Mouse (Mus musculus) neural tube, embryonic 10.5 days (tissue): Measurements from ENCODE around the gene Clba1.
"Not testable (repeated sequence)": the region's sequence is repeated elsewhere in the genome, so short reads cannot be mapped to it uniquely, and the experiment has no call there.

Experiments
- DNase-seq: peaks from one replicate; pipeline ENCODE4 v3.0.0-alpha.2; 2017; ENCODE audit warnings: low spot score; ENCODE audit errors: extremely low spot score

Gene Clba1

DNA sequence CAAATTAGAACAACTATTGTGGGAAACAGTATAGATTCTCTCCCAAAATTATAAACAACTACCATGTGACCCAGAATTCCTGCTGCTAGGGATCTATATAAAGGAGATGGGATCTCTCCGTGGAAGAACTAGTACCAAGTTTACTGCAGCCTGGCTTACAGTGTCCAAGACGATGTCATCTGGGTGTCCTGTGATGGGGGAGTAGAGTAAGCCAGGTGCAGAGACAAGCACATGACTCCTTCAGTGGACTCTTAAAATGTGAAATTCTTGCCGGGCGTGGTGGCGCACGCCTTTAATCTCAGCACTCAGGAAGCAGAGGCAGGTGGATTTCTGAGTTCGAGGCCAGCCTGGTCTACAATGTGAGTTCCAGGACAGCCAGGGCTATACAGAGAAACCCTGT lies 8.1 kb downstream of the Clba1 start:
- DNase-seq: not testable (repeated sequence)

DNA sequence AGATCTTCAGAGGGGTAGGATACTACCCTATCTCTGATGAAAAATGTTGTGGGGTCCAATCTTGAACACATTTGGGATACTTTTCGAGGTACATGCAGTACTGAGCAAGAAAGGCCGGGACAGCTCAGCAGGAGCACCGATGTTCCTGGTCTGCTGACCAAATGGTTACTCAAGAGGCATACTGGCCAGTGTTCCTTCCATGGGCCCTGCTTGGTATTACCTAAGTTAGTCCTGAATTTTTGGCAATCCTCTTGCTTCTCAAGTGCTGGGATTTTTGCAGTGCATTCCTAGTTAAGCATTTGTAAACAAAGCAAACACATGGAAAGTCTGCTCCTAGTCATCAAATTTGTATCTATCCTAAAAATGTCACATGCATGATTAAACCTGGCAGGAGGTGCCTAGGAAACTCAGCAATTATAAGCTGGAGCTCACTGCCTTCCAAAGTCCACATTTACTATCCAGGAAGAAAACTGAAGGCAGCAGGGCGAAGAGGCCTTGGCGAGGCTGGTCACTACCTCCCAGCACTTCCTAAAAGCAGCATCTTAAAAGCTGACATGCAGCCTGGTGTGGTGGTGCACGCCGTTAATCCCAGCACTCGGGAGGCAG lies 10.4 kb downstream of the Clba1 start:
- DNase-seq: no peak

DNA sequence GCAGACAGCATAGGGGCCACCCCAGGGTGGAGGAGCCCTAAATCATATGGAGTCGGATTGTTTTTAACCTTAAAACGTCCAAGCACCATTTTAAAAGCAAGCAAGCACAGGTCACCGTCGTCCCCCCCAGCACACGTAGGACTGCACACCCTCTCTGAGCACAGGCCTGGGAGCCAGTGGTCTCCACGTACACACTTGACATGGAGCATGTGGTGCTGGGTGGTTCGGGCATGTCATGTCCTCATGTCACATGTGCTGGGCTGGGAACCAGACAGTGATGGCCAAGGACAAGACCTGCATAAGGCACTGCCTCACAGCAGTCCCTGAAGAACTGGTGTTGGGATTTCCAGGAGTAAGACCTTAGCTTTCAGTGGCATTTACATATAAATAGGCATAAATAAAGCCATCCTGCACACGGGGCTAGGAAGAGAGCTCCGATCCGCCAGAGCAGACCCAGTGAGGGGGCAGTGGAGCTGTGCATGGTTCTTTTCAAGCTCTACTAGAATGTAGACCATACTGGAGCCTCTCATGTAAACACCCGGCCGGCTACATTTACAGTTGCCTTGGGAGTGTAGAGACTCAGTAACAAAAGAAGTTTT lies 11.8 kb downstream of the Clba1 start:
- no peak for DNase-seq

DNA sequence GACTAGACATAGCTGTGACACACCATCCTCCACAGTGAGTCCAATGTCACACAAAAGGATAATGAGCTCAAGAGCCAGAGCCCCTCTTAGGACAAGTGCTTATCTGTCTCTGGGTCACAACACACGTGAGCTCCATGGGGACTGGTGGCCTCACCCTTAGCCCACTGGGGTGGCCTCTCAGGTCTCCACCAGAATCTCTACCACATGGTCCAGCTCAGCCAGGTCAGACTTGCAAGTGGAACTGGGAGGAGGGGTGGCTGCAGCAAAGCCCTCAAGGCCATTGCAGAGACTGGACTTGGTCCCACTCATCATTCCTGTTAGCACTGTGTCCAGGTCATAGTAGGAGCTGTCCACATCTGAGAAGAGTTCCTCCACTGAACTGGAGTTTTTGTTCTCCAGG lies 12.5 kb downstream of the Clba1 start:
- no peak for DNase-seq

DNA sequence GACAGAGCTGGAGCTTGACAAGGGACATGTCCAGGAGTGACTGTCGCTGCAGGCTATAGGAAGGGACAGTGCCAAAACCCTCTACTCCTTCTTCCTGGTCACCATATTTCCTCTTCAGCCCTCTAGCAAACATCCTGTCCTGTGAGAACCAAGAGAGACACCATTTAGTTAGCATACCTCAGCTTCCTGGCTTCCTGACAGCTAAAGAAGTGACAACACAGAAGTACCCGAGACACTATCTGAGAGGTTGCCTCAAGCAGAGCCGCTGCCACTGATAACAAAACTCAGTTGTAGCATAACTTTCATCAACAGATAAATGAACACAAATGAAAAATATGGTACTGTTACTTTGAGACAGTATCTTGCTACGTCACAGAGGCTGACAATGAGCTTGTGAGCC lies 13.2 kb downstream of the Clba1 start:
- no peak for DNase-seq

DNA sequence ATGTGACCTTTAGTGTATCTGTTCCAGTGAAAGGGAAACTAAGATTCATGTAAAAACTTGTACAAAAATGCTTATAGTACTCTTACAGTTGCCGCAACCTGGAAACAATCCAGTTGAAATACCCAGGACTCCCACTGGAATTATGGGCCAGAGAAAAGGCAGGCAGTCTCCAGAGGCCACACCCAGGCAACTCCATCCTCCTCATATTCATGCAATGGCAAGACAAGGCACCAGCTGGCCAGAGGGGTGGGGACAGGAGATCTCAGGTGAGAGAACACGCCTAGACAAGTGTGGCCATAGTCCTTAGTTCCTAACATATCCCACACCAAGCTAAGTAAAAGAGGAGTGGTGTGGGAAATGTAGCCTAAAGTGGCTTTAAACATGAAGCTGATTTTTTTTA lies 13.9 kb downstream of the Clba1 start:
- DNase-seq: no peak

DNA sequence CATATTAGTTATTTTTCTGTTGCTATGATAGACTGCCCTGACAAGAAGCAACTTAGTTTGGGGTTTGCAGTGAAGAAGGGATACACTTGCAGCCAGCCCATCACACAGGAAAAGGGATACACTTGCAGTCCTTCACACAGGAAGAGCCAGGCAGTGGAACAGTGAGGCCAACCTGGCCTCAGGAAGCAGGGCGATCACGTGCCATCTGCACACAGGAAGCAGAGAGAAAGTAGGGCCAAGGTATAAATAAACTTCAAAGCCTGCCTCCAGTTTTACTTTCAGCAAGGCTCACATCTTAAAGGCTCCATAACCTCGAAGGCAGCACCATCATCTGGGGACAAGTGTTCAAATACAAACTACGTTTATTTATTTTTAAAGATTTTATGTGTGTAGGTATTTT lies 14.5 kb downstream of the Clba1 start:
- no peak for DNase-seq

DNA sequence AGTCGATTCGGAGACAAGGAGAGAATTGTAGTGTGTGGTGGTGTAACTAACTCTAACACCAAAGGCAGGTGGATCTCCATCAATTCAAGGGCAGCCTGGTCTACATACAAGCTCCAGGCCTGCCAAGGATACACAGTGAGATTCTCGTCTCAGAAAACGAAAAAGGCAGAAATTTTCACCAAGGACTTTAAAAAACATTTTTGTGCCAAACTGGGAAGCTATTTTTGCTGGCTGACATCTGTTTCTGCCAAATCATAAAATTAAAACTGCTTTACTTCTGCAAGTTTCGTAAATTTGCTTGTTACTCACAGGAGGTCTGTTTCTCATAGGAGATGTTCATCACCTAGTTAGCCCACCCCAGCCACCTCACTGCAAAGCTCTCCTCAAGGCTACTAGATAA lies 17.2 kb downstream of the Clba1 start:
- DNase-seq: no peak

DNA sequence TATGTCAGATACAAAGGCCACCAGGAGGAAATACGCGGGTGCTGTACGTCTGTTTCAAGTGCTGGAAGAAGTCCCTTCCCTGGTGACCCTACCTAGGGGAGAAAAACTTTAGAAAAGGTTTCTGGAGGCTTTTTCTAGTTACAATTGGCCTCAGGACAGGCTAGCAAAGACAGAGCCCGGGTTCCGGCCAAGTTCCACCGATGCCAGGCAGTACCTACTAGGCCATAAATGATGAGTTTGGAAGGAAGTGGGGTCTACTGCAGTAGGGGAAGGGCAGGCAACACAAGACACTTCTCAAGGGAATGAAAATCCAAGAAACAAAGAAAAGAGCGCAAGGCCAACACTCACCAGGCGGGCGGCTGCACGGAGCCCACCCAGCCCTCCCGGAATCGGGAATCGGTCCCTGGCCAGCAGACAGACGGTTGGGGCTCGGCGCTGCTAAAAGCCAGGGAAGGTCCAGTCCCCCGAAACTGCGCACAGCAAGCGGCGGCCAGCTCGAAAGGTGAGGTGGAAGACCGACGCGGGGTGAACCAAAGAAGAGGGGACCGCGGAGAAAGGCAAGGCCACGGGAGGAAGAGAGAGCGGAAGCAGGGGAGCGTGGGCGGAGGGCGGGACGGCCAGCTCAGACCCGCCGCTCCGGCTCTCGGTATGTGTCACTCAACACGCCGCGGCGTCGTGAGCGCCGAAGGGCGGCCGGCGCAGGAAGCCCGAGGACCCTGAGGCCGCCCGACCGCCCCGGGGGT lies 19.9 kb downstream of the Clba1 start:
- DNase-seq: no peak

DNA sequence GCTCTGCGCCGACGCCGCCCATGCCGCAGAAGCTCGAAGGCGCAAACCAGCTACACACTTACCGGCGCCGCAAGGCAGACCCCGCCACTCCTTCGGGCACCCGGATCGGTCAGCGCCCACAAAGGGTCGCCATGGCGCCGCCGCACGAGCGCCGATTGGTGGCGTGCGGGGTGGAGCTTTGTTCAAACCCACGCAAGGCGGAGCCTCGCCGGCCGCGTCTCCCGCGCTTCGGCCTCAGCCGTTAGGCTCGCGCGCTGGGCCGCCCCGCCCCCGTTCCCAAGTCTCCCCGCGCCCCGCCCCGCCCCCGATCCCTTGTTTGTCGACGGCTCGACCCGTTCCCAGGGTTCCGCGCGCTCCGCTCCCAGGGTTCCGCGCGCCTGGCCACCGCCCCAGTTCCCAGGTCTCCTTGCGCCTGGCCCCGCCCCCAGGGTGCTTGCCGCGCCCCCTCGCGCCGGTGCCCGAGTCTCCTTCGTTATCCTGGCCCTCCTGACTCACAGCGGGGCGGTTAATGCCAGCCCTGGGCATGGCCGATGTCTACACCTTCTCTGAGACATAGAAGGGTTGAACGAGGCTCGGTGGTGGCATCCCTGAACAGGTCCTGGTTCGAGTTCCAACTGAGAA lies 20.6 kb downstream of the Clba1 start, which contains the start of gene Cdca4:
TSS of gene Cdca4 (minus strand) at position 180 of the 621 bp plus-strand sequence.
- peak; percentile 99 for DNase-seq

DNA sequence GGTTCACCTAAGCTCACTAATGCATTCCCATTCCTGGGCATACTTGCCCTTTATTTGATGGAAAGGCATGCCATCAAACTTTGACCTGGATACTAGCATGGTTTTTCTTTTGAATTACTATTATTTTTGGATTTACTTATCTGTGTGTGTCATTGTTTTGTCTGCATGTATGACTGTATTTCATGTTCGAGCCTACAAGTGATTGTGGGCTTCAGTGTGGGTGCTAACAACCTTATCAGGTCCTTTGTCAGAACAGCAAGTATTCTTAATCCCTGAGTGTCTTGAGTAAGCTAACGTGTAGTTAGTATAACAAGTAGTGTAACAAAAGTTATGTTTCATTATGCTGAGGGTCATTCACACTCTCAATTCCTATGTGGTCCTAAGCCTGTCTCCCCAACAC lies 21.4 kb downstream of the Clba1 start:
- DNase-seq: no peak

DNA sequence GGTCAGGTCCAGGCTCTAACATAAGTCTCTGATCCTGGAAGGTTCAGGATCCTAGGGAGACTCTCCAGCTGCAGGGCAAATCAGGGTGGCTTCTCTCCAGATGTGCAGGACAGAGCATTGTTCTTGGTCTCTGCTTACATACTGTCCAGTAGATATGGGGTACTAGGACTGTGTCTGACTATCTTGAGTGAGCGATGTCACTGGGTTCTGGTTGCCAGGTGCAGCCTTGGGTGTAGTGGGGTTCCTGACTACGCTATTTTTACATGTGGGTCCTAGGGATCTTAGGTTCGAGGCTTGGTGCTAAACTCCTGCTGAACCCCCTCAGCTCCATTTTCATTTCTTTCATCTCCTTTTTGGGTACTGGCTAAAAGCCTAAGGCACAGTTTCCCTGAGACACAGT lies 21.8 kb downstream of the Clba1 start:
- DNase-seq: no peak

DNA sequence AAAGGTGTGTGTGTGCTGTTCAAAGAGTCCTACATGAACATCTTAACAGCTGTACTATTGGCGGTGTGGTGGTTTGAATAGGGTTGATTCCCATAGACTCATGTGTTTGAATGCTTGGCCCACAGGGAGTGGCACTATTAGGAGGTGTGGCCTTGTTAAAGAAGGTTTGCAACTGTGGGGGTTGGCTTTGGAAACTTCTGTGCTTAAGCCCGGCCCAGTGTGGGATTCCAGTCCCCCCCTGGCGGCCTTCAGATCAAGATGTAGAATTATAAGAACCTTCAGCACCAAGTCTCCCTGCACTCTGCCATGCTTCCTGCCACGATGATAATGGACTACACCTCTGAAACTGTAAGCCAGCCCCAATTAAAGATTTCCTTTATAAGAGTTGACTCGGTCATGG lies 23.7 kb downstream of the Clba1 start:
- no peak for DNase-seq

DNA sequence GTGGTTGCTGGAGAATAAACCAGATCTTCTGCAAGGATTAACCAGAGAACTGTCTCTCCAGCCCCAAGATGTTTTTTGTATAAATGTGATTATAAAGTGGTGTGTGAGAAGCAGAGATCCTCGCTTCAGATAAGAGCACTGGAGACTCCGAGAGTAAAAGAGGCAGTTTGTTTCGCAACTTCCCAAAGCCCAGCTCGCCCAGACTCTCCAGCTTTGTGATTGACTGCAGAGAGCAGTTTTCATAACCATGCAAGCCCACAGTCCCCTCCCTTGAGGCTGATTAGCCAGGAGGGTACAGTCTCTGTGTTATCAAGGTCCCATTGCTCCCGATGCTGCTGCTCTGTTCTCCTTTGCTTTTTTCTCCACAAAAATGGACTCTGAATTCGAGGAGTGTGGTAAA lies 24.8 kb downstream of the Clba1 start:
- DNase-seq: no peak

DNA sequence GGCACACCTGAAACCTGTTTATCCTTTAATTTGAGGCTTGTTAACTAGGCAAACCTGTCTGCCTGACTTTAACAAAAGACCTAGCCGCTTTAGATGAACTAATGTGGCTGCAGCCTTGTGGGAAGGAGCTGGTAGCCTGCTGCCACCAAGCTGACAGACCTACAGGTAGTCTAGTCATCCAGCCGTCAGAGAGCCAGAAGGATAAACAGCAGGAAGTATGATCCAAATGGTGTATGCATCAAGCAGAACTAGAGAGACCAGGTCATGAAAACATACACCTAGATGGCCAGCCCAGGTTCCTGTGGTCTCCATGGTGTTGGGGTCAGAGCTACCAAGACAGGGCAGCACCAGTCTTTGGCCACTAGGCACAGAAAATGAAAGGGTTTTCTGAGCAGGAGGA lies 26.3 kb downstream of the Clba1 start:
- no peak for DNase-seq

DNA sequence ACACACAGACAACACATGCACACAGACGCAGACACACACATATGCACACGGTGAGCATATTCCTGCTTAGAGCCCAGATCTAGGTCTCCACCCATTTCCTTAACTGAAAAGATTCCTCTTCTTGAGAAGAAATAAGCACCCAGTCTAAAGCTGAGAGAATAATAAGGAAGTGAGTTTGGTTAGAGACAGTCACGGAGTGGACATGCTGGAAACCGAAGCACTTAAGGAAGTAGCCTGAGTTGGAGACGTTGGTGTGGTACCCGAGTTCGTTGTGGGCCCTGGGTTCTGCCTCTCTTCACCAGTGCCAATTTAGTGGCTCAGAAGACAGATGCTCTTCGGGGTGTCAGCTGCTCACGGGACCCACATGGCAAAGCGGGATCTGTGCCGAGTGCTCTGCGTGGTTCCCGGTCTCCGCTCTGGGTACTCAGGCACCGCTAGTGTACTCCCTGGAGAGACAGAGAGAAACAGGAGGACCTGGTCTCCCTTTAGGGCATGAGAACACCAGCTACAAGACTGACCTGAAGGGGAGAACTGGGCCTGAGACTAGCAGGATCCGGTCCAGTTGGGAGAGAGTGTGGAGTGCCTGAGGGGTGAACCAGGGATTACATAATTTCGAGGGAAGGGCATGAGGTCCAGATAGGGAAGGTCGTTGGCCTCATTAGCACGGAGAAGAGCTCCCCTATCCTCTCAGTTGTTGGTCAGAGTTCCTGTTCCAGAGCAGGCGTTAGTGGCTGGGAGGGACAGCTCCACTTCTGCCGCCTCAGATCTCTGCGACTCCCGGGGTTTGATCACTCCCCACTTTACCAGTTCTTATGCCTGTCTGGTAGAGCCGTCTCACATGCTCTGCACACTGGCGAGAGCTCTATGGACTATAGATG lies 31.7 kb downstream of the Clba1 start:
- DNase-seq: no peak

DNA sequence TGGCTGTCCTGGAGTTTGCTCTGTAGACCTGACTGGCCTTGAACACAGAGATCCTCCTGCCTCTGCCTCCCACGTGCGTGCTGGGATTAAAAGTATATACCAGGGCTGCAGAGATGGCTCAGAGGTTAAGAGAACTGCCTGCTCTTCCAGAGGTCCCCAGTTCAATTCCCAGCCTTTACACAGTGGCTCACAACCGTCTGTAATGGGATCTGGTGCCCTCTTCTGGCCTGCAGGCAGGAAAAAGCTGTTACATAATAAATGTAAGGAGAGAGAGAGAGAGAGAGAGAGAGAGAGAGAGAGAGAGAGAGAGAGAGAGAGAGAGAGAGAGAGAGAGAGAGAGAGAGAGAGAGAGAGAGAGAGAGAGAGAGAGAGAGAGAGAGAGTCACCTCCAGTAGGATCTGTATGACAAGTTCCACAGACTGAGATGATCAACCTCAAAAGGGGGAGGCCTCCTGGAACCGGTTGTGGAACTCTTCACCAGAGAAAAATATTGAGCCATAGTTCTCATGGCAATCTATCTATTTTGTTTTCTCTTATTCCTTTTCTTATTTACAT lies 32.7 kb downstream of the Clba1 start:
- not testable (repeated sequence) for DNase-seq

DNA sequence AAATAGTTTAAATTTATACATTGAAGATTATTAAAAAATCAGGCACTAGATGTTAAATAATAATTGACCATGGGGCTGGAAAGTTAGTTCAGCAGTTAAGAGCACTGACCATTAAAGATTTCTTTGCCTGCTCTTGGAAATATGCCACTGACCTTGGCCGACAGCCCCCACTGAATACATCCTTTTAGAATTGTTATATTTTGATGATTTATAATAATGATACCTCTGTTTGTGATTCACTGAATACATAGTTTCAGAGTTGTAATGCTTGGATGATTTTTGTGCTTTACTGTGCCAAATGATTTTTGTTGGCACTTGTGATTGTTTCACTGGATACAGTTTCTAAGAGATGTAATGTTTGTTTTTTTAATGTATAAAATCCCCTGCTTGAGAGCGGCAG lies 33.4 kb downstream of the Clba1 start:
- DNase-seq: not testable (repeated sequence)

DNA sequence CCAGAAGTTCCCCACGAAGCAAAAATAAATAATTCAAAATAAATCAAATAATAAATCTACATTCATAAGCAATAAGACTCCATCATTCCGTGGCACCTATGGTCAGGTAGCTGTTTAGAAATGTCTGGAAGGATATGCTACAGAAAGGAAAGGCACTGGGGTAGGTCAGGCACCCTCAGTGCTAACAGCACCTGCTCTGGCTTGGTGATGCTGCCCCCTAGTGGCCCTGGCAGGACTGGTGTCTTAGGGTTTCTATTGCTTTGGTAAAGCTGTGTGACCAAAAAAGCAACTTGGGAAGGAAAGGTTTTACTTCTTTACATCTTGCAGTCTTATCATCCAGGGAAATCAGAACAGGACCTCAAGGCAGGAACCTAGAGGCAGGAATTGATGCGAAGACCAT lies 35.1 kb downstream of the Clba1 start:
- peak; percentile 85 for DNase-seq

DNA sequence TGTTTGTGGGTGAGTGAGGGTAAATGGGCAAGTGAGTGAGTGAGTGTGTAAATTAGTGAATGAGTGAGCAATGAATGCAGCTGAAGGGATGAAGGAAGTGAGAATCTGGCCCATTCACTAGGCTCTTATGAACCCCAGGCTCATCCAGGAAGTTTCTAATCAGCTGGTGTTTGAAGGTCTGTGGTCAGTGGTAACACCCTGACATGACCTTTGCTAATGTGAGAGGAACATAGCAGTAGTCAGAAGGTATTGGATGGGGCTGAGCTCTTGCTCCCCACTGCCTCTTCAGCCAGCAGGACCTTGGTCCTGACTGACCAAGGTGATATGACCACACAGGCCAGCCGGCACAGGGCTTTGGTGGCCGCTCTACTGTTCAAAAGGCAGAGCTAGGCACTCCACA lies 39.1 kb downstream of the Clba1 start:
- DNase-seq: no peak
